Mouse (Mus musculus) intestine, embryonic 14.5 days (tissue): ENCODE results near the gene Akt1. TPM values are rescaled to one million over a fixed set of nuclear protein-coding genes. Genes with fewer than 3 reads are reported as not detected.

Source experiments
- ATAC-seq: fragments of 200-750 bp; cut with Nextera tagmentation; replicated peaks from 2 replicates; pipeline ENCODE4 v1.8.0; 2017; ENCODE audit warnings: low read depth, moderate number of reproducible peaks, moderate TSS enrichment, moderate library complexity; ENCODE audit not compliant: low FRiP score, low TSS enrichment
- DNase-seq: peaks from one replicate; pipeline ENCODE4 v3.0.0-alpha.2; 2018; ENCODE audit warnings: low spot score
- H3K27ac ChIP-seq: fragments of 300-500 bp; sonication (generic); 2 replicates; pipeline ENCODE4 v1.5.1; 2014; ENCODE audit warnings: low read depth, mild to moderate bottlenecking, control low read depth
- H3K27me3 ChIP-seq: fragments of 300-500 bp; sonication (generic); replicated peaks from 2 replicates; pipeline ENCODE4 v1.6.1; 2014; ENCODE audit warnings: low read length, control low read depth; ENCODE audit not compliant: control insufficient read depth, insufficient read depth
- H3K36me3 ChIP-seq: fragments of 300-500 bp; sonication (generic); 2 replicates; pipeline ENCODE4 v1.6.1; 2014; ENCODE audit warnings: low read length, control low read depth; ENCODE audit not compliant: control insufficient read depth, insufficient read depth
- H3K4me1 ChIP-seq: fragments of 300-500 bp; sonication (generic); replicated peaks from 2 replicates; pipeline ENCODE4 v1.6.1; 2014; ENCODE audit warnings: low read length, control low read depth, mixed read lengths; ENCODE audit not compliant: control insufficient read depth, insufficient read depth
- H3K4me2 ChIP-seq: fragments of 300-500 bp; sonication (generic); 2 replicates; pipeline ENCODE4 v1.6.1; 2014; ENCODE audit warnings: low read length
- H3K4me3 ChIP-seq: fragments of 300-500 bp; sonication (generic); 2 replicates; pipeline ENCODE4 v1.5.1; 2014; ENCODE audit warnings: low read depth, low read length, control low read depth, mixed read lengths
- H3K9ac ChIP-seq: fragments of 300-500 bp; sonication (generic); 2 replicates; pipeline ENCODE4 v1.6.1; 2014; ENCODE audit warnings: mild to moderate bottlenecking, low read length
- H3K9me3 ChIP-seq: fragments of 300-500 bp; sonication (generic); 2 replicates; pipeline ENCODE4 v1.6.1; 2016; ENCODE audit warnings: low read length, control low read depth; ENCODE audit not compliant: control insufficient read depth
- WGBS: fragments of 180-500 bp; shearing (Covaris S2); extraction: QIAGEN DNeasy Blood & Tissue Kit; methylation state at CpG from one replicate; pipeline ENCODE4 v1.1.7; 2014; 5-methylcytosine and 5-hydroxymethylcytosine counted together
- polyA plus RNA-seq: library from polyadenylated mRNA; unstranded; fragments of >200 nt; fragmentation: Nextera tagmentation; extraction: Ambion mirVana; gene quantifications from 2 replicates; pipeline ENCODE4 v1.2.1, GENCODE M21; 2014

The Akt1 gene
- polyA plus RNA-seq, 1 experiment from 2014 or later, result 56.2 TPM

DNA sequence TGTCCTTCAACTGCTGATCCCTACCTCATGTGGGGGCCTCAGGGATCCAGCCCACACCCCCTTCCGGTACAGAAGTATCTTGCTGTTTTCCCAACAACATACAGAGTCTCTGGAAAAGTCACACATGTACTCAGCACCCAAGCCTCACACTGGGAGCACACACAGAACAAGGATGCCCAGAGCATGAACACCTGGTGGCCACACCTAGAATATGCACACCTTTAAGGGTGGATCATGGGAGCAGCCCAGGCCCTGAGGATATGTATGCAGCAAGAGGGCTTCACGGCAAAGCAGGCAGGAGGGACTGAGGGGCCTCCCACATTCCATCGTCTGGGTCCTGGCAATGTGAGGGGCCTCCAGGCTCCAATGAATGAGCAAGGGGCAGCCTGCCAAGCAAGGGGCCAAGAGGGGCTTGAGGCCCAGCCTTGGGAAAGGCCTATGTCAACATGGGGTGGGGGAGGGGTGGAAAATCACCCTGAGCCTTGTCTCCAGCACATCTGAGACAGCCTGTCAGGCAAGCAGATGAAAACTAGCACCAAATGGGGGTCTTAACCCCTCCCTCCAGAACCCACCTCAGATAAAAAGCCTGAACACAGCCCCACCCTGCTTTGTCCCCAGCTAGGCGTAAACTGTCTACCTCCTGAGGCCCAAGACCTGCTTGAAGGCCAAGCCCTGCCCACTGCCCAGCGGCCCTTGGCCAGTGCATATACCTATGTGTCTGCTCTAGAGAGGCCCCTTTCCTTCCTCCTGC, 13.9 kb downstream of the Akt1 start:
- H3K4me1 ChIP-seq, result peaks cover 46% of the 10 kb centered on the region
- no peak overlapping the region for H3K4me3 ChIP-seq
- peak overlapping the region; percentile 88 for H3K27ac ChIP-seq
- peaks cover 86% of the 10 kb centered on the region for H3K36me3 ChIP-seq
- peak overlapping the region; percentile 34 for H3K4me2 ChIP-seq
- peak; percentile 92 for DNase-seq
- peak overlapping the region; percentile 34 for H3K9ac ChIP-seq
- H3K27me3 ChIP-seq, result no peaks in the 10 kb centered on the region
- peak; percentile 84 for ATAC-seq
- WGBS, result 20% methylated on average over 5 of the region's 5 CpGs
- H3K9me3 ChIP-seq, result no peaks in the 10 kb centered on the region

DNA sequence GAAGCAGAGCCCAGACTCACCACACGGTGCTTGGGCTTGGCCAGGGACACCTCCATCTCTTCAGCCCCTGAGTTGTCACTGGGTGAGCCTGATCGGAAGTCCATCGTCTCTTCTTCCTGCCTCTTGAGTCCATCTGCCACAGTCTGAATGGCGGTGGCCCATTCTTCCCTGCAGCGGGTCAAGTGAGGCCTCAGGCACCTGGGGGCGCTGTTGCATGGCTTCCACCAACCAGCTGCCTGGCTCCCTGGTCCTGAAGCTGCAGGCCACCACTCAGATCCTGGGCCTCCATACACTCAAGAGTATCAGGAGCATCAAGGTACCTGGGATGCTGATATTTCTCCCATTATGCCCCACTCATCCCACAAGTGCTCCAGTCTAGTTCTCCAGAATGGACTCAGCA, 15.6 kb downstream of the Akt1 start:
- Histone ChIP-seq H3K27me3 (no peaks in the 10 kb centered on the region), H3K4me2 (no peak overlapping the region), H3K36me3 (peaks cover 89% of the 10 kb centered on the region), H3K4me1 (peaks cover 43% of the 10 kb centered on the region), H3K27ac (no peak overlapping the region), H3K4me3 (no peak overlapping the region), H3K9me3 (no peaks in the 10 kb centered on the region), H3K9ac (no peak overlapping the region)
- DNase-seq, result no peak
- ATAC-seq, result no peak
- WGBS, result 85% methylated on average over 6 of the region's 6 CpGs

DNA sequence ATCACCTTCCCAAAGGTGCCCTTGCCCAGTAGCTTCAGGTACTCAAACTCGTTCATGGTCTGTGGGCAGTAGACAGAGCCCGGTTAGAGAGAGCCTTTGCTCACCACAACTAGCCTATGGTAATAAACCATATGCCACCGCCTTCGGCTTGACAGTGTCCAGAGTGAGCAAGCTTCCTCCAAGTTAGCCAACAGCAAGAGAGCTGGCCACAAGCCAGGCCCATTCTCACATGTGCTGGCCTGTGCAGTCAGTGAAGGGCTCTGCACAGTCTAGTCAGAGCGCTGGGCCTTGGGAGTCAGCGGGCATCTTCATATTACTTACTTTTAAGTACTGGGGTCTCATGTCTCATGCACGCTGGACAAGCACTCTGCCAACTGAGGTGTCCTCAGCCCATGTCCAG, 16.1 kb downstream of the Akt1 start:
- H3K36me3 ChIP-seq, result peaks cover 89% of the 10 kb centered on the region
- no peak overlapping the region for H3K4me2 ChIP-seq
- WGBS, result 89% methylated on average over 7 of the region's 7 CpGs
- DNase-seq (no peak), ATAC-seq (no peak)
- no peak overlapping the region for H3K9ac ChIP-seq
- H3K4me3 ChIP-seq, result no peak overlapping the region
- H3K27me3 ChIP-seq, result no peaks in the 10 kb centered on the region
- peaks cover 40% of the 10 kb centered on the region for H3K4me1 ChIP-seq
- no peak overlapping the region for H3K27ac ChIP-seq
- no peaks in the 10 kb centered on the region for H3K9me3 ChIP-seq

DNA sequence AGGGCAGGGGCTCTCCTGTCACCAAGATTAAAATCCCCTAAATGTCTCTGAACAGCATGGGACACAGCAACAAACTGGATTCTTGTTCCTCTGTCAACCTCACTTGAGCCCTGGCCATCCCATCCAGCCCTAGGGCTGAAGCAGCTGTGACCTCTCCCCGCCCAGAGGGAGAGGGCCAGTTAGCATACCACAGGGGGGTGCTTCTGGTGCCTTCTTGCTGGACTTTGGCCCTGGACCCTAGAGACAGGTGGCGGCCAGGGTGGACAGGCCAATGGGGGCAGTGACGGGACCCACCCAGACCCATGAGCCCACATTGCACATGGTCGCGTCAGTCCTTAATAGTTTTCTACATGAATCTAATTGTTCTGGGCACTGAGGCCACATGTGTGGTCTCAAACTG, 20.6 kb downstream of the Akt1 start:
- ATAC-seq (no peak), DNase-seq (no peak)
- Histone ChIP-seq H3K27ac (no peak overlapping the region), H3K27me3 (no peaks in the 10 kb centered on the region), H3K36me3 (peaks cover 83% of the 10 kb centered on the region), H3K4me3 (no peak overlapping the region), H3K9me3 (no peaks in the 10 kb centered on the region), H3K4me2 (no peak overlapping the region), H3K9ac (no peak overlapping the region), H3K4me1 (0 out of 2 replicates have a peak, but pooled peaks cover 8% of the 10 kb centered on the region)
- WGBS, result 80% methylated on average over 5 of the region's 5 CpGs

DNA sequence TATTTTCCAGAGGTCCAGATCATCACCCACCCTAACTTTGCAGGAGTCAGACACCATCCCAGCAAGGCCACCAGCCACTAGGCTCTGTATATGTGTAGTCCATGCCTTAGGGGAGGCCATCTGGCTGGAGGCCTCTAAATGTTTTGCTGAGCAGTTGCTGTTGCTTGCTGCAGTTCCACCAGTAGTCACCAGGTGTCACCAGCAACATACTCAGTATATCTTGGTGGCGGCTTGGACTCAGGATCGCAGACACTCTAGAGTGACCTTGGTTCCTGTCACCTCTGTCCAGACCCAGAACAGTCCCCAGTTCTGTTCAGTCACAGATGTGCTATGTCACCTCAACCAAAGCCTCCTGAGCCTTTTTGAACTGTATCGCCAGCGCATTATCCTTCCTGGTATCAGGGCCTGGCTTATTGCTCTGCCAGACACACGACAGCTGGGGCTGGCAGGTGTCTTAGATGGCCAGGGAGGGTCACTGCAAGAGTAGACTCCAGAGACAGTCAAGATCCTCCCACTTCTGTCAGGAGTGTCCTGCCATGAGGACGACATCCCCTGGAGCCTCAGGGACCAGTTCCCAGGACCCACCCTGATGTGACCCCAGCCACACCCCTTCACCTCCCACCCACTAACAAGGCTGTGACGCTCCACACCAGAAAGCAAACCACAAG, 21.4 kb downstream of the Akt1 start:
- H3K4me1 ChIP-seq, result 0 out of 2 replicates have a peak, but pooled peaks cover 8% of the 10 kb centered on the region
- no peaks in the 10 kb centered on the region for H3K27me3 ChIP-seq
- no peaks in the 10 kb centered on the region for H3K9me3 ChIP-seq
- ATAC-seq (peak; percentile 57), DNase-seq (peak; percentile 93)
- peaks cover 83% of the 10 kb centered on the region for H3K36me3 ChIP-seq
- no peak overlapping the region for H3K4me3 ChIP-seq
- no peak overlapping the region for H3K27ac ChIP-seq
- no peak overlapping the region for H3K4me2 ChIP-seq
- WGBS, result 36% methylated on average over 7 of the region's 7 CpGs
- no peak overlapping the region for H3K9ac ChIP-seq

DNA sequence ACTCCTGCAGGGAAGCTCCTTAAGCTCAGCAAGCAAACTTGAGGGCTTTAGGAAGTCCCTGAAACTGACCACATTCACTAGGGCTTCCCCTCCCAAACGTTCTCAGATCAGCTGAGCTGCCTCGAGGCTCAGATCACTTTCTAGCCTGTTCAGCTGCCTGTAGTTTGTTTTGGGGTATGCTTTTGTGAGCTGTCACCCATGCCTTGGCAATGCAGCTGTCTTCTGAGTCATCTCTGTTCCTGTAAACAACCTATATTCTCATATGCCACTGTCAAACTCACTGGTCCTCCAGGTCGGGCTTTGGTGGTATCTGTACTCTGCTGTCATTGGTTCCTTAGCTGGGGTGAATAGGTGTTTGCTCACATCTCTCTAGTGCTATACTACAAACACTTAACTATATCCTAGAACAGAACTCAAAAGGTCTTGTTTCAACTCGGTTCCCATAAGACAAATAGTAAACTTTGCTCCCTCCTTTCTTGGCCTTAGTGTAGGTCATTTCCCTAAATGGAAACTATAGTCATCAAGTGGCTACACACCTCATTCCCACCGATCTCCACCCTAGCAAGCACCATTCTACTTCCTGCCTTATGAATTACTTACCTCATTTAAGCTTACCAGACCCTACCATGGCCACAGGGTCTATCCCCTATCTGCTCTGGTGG, 22.8 kb downstream of the Akt1 start:
- no peak for ATAC-seq
- Histone ChIP-seq H3K9me3 (no peaks in the 10 kb centered on the region), H3K4me2 (no peak overlapping the region), H3K9ac (no peak overlapping the region), H3K4me3 (no peak overlapping the region), H3K27me3 (no peaks in the 10 kb centered on the region), H3K27ac (no peak overlapping the region), H3K4me1 (0 out of 2 replicates have a peak, but pooled peaks cover 8% of the 10 kb centered on the region), H3K36me3 (peaks cover 76% of the 10 kb centered on the region)
- 75% methylated on average over 5 of the region's 5 CpGs for WGBS
- no peak for DNase-seq

DNA sequence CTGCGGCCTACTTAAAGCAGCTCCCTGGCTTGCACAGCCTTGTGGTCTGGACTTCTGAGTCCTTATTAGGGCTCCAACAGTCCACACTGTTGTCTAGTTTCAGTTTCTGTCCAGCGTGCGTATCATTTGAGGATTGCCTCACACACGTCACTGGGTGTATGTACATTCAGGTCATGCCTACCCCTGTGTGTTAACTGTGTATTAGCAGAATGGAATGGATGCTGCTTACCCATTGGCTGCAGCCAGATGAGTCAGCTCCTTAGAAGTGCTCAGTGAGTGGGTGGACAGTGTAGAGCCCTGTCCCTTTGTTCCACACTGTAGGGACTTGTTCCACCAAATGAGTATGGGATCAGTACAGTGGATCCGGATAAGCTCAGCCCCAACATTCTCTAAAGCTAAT, 26.6 kb downstream of the Akt1 start:
- H3K4me3 ChIP-seq, result no peak overlapping the region
- H3K4me1 ChIP-seq, result peaks cover 16% of the 10 kb centered on the region
- ATAC-seq (no peak), DNase-seq (no peak)
- H3K9me3 ChIP-seq, result no peaks in the 10 kb centered on the region
- peaks cover 41% of the 10 kb centered on the region for H3K36me3 ChIP-seq
- H3K27me3 ChIP-seq, result no peaks in the 10 kb centered on the region
- WGBS, result 94% methylated on average over 5 of the region's 5 CpGs
- no peak overlapping the region for H3K4me2 ChIP-seq
- H3K27ac ChIP-seq, result no peak overlapping the region
- no peak overlapping the region for H3K9ac ChIP-seq

DNA sequence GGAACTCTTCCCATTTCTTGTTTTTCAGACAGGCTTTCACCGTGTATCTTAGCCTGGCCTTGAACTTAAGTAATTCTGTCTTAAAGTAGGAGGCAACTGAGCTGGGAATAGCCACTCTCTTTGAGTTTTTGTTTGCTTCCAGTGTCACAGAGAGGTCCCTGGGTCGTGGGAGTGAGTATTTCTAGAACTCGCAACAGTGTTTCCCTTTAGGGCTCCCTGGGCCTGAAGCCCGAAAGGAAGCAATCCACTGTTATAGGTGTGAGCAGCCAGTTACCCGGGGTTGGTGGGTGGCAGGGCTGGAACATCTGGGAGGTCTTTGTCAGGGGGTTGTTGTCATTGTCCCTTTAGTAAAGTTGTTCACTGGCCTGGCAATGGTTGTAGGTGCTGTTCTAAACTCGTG, 28.5 kb downstream of the Akt1 start:
- Histone ChIP-seq H3K27ac (no peak overlapping the region; the same call in 1 of the 2 replicates), H3K9ac (peak overlapping the region; percentile 81), H3K9me3 (no peaks in the 10 kb centered on the region), H3K4me1 (peaks cover 16% of the 10 kb centered on the region), H3K36me3 (peaks cover 28% of the 10 kb centered on the region), H3K27me3 (no peaks in the 10 kb centered on the region), H3K4me3 (peak overlapping the region; percentile 93), H3K4me2 (peak overlapping the region; percentile 88)
- WGBS, result 46% methylated on average over 6 of the region's 6 CpGs
- no peak for DNase-seq
- ATAC-seq, result no peak
